Mouse (Mus musculus): ENCODE data around the gene Unc13d.
"Not testable (repeated sequence)": the region's sequence is repeated elsewhere in the genome, so short reads cannot be mapped to it uniquely, and the experiment has no call there.

Gene Unc13d

GRCm38 (mm10) chr11:116077446-116078204 is at the start of gene Unc13d:
Gene Unc13d (minus strand): TSS chr11:116077961.
- in situ Hi-C loops (cut with MboI; ENCODE audit: low pct_unique_long_range_greater_than_20kb in 1 of 2, low sequenced_read_pairs in 2 of 2, unreplicated experiment in 1 of 2), result no loop called here

DNA sequence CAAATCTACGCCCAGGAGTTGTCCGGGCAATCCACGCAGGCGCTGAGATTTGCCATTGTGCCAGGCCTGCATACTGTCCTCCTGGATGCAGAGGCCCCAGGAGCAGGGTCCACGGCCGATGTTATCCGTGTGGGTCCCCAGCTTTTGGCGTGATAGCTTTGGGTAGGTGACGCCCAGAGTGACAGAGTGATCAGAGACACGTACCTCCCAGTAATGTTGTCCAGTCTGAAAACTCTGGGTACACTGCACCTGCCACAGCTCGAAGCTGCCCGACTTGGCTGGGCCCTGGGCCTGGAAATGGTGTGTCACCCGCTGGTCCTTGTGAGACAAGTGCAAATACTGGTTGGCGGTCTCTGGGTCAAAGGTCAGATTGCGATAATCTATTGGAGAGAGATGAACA is 48.5 kb upstream of the Unc13d start:
- in situ Hi-C loops (cut with MboI; ENCODE audit: low pct_unique_long_range_greater_than_20kb in 1 of 2, low sequenced_read_pairs in 2 of 2, unreplicated experiment in 1 of 2), result no loop called here

DNA sequence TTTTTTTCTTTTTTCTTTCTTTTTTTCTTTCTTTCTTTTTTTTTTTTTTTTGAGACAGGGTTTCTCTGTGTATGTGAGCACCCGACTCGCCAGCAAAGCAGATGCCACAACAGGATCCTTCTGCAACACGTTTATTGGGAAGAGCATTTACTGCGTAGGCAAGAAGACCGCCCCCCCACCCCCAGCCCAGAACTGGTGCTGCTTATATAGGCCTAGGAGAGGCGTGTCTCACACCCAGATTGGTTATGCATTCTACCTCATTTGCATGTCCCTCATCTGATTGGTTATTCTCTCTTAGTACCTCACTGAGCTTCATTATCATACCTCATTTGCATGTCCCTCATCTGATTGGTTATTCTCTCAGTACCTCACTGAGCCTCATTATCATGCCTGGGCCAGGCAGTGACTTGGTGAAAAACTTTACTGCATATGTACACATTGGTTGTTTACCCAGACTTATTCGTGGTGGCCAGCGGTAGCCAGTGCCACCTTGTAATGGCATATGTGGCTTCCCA is 44.0 kb upstream of the Unc13d start:
- in situ Hi-C loops (cut with MboI; ENCODE audit: low pct_unique_long_range_greater_than_20kb in 1 of 2, low sequenced_read_pairs in 2 of 2, unreplicated experiment in 1 of 2), result not testable (repeated sequence)

DNA sequence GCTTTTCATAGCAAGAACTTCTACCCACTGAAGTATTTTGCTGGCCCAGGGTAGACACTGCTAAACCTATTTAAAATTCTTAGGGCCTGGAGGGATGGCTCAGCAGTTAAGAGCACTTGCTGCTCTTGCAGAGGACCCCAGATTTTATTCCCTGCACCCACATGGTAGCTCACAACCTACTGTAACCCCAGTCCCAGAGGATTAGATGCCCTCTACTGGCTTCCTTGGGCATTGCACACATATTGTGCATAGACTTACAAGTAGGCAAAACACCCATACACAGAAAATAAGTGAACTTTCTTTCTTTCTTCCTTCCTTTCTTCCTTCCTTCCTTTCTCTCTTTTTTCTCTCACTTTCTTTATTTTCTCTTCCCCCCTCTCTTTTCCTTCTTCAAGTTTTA is 40.1 kb upstream of the Unc13d start:
- in situ Hi-C loops (cut with MboI; ENCODE audit: low pct_unique_long_range_greater_than_20kb in 1 of 2, low sequenced_read_pairs in 2 of 2, unreplicated experiment in 1 of 2), result no loop called here

DNA sequence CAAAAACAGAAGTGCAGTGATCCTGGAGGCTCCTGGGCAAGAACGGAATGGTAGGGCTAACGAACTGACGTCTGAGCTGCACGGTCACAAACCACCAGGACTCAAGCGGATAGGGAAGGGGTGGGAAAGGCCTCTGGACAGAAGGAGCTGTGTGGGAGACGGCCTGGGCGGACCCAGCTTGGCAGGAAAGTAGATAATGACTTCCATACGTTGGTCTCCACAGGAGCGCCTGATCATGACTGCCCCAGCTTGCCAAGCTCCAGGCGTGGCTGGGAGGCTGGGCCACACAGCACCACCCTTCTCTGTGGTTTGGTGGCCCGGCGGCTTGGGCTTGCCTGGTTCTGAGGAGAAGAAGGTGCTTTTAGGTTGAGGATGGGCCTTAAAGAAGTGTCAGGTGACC is 39.5 kb upstream of the Unc13d start:
- in situ Hi-C loops (cut with MboI; ENCODE audit: low pct_unique_long_range_greater_than_20kb in 1 of 2, low sequenced_read_pairs in 2 of 2, unreplicated experiment in 1 of 2), result no loop called here

- in situ Hi-C loops (cut with MboI; ENCODE audit: low pct_unique_long_range_greater_than_20kb in 1 of 2, low sequenced_read_pairs in 2 of 2, unreplicated experiment in 1 of 2), result no loop called here
Observed at GRCm38 (mm10) chr11:116111611-116112203, 33.9 kb upstream of the Unc13d start.

GRCm38 (mm10) chr11:116111067-116111466 is 33.3 kb upstream of the Unc13d start:
- in situ Hi-C loops (cut with MboI; ENCODE audit: low pct_unique_long_range_greater_than_20kb in 1 of 2, low sequenced_read_pairs in 2 of 2, unreplicated experiment in 1 of 2), result no loop called here

DNA sequence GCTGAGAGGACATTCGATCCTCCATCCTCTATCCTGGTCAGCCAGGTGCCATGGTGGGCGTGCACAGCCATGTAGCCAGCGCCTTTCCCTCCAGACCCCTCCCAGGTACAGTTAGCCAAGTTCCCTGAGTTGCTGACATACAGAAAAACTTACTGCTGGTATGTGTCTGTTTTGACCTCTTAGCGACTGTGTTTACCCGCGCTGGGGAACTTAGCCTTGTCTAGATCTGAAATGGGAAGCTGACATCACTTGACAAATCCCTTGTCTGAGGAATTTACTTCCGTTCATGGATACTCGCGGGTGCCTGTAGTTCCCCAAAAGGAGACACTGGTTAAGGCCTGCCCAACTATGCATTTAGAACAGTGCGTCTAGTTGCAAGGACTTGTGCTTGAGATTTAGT is 32.8 kb upstream of the Unc13d start:
- in situ Hi-C loops (cut with MboI; ENCODE audit: low pct_unique_long_range_greater_than_20kb in 1 of 2, low sequenced_read_pairs in 2 of 2, unreplicated experiment in 1 of 2), result no loop called here

DNA sequence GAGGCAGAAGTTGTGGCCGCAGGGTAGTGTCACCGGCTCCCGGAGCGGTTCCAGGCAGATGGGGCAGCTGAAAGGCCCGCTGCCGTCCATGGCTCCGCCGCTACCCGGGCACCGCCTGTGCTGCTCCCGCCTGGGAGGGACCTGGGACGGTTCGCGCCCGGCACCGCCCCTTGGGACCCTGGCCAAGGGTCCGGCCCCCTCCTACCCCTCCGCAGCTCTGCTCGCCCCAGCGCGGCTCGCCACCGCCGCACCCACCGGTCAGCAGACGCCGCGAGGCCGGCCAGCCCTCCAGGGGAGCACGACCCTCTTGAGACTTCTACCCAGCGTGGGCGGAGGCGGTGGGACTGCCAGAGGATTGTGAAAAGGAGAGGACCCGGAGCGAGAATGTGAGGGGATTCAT is 32.4 kb upstream of the Unc13d start:
- in situ Hi-C loops (cut with MboI; ENCODE audit: low pct_unique_long_range_greater_than_20kb in 1 of 2, low sequenced_read_pairs in 2 of 2, unreplicated experiment in 1 of 2), result no loop called here

- in situ Hi-C loops (cut with MboI; ENCODE audit: low pct_unique_long_range_greater_than_20kb in 1 of 2, low sequenced_read_pairs in 2 of 2, unreplicated experiment in 1 of 2), result no loop called here
Observed at GRCm38 (mm10) chr11:116109441-116110081, 31.8 kb upstream of the Unc13d start.

DNA sequence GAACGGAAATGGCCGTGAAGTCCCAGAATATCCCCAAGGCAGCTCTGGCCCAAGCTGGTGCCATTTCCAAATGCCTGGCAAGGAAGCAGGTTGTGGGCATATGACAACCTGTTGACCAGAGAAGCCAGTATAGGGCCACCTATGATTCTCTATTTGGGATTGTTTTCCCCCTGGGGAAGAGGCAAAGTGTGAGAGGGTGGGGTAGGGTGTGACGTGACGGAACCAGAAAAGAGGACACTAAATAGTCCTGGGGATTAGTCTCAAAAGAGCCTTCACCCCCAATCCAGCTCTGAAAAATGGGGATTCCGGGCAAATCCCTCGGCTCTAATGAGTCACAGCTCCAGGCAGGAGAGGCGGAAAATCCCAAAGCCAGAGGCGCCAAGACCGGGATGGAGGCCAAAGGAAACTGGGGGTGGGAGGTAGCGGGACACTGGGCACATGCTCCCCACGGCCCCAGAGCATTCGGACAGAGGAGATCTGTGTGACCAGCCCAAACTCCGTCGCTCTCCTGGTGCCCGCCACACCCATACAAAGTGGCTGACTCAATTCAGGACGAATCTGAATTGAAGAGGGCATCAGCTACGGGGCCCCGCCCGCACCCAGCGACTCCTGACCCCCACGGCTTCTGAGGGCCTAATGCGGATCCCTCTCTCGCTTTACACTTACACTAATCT is 30.8 kb upstream of the Unc13d start:
- in situ Hi-C loops (cut with MboI; ENCODE audit: low pct_unique_long_range_greater_than_20kb in 1 of 2, low sequenced_read_pairs in 2 of 2, unreplicated experiment in 1 of 2), result no loop called here

DNA sequence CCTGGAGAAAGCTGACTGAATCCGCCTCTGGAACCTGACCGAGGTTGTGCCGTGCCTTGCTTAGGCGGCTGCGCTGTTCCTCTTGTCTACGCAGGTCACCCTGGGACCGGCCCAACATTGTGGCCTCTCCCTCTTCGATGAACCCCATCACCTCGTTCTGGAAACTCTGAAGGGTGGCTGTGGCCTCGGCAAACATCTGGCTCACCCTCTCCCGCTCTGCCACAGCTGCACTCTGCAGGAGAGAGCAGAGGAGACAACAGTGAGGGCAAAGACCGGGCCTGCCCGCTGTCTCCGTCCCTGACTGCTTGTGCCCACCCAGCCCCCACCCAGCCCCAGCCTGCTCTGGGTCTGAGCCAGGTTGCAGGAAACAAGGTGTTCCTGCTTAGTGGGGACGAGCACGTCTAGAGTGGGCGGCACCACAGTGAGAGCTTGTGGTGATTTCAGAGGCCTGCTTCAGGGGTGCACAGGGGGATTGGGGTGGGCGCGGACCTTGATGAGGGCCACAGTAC is 30.1 kb upstream of the Unc13d start:
- in situ Hi-C loops (cut with MboI; ENCODE audit: low pct_unique_long_range_greater_than_20kb in 1 of 2, low sequenced_read_pairs in 2 of 2, unreplicated experiment in 1 of 2), result no loop called here

GRCm38 (mm10) chr11:116106963-116107776 is 29.4 kb upstream of the Unc13d start:
- in situ Hi-C loops (cut with MboI; ENCODE audit: low pct_unique_long_range_greater_than_20kb in 1 of 2, low sequenced_read_pairs in 2 of 2, unreplicated experiment in 1 of 2), result no loop called here

- in situ Hi-C loops (cut with MboI; ENCODE audit: low pct_unique_long_range_greater_than_20kb in 1 of 2, low sequenced_read_pairs in 2 of 2, unreplicated experiment in 1 of 2), result no loop called here
Observed at GRCm38 (mm10) chr11:116106154-116106962, 28.6 kb upstream of the Unc13d start.

DNA sequence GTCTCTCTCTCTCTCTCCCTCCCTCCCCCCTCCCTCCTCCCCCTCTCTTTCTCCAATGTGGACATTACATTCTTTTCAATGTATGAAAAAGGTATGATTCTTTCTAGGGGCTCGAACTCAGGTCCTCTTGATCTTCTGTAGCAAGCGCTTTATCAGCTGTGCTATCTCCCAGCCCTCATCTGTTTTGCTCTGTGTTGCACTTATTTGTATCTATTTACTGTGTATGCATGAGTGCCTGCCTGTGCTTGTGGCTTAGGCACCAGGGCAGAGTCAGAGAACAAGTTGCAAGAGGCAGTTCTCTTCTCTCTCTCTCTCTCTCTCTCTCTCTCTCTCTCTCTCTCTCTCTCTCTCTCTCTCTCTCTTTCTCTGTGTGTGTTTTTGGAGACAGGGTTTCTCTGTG is 27.3 kb upstream of the Unc13d start:
- in situ Hi-C loops (cut with MboI; ENCODE audit: low pct_unique_long_range_greater_than_20kb in 1 of 2, low sequenced_read_pairs in 2 of 2, unreplicated experiment in 1 of 2), result no loop called here

DNA sequence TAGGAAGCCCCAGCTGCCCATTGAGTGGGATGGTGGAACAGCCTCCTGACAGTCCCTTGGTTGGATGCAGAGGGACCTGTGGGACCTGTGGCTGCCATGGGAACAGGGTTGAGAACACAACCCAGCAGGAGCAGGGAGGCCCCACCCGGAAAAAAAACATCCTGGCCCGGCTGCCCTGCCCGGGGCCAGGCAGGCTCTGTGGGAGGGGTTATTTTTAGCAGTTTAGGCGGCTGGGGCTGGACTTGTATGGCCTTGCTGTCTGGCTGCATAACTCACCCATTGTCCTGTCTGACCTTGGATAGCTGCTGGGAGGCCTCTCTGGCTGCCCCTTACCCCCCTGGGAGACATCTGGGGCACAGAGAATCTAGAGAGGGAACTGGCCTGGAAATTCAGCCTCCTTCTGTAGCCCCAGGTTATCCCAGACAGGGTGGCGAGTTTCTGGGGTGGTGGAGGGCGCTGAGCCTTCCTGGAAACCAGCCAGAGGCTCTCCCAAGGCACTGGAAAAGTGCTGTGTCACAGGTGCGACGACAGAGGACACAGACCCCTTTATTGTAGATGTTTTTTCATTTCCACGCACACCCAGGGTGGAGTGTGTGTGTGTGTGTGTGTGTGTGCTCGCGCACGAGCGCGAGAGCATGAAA is 26.4 kb upstream of the Unc13d start:
- in situ Hi-C loops (cut with MboI; ENCODE audit: low pct_unique_long_range_greater_than_20kb in 1 of 2, low sequenced_read_pairs in 2 of 2, unreplicated experiment in 1 of 2), result no loop called here

GRCm38 (mm10) chr11:116103572-116103971 is 25.8 kb upstream of the Unc13d start:
- in situ Hi-C loops (cut with MboI; ENCODE audit: low pct_unique_long_range_greater_than_20kb in 1 of 2, low sequenced_read_pairs in 2 of 2, unreplicated experiment in 1 of 2), result no loop called here
